Mouse (Mus musculus): ENCODE data around the gene Vmn1r188. TPM values are rescaled to one million over a fixed set of nuclear protein-coding genes. Genes with fewer than 3 reads are reported as not detected.
"Not testable (repeated sequence)": the region's sequence is repeated elsewhere in the genome, so short reads cannot be mapped to it uniquely, and the experiment has no call there.

Gene Vmn1r188
- not detected in 2 replicates for polyA plus RNA-seq (2015; fragmentation: Nextera tagmentation; extraction: Ambion mirVana)

DNA sequence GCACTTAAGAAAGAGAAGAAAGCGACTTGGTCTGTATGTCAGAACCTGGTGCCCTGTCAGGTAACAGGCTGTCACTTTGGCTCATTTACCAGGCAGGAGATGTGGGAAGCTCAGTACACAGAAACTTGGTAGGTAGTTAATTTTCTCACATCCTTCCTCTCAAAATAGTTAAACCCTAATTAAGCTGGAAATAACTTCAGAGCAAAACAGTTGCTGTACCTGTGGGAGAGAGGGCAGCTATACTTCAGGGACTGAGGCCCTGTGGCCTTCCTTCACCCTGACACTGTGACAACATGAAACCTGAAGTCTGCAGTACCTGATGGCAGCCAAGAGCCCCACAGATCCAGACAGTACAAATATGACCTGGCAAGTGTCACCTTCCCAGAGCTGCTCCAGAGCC, at the start of gene Vmn1r188:
Gene Vmn1r188 (plus strand): TSS at position 301 of the 400 bp plus-strand sequence.
- DNase-seq (ENCODE audit: low spot score): not testable (repeated sequence)

DNA sequence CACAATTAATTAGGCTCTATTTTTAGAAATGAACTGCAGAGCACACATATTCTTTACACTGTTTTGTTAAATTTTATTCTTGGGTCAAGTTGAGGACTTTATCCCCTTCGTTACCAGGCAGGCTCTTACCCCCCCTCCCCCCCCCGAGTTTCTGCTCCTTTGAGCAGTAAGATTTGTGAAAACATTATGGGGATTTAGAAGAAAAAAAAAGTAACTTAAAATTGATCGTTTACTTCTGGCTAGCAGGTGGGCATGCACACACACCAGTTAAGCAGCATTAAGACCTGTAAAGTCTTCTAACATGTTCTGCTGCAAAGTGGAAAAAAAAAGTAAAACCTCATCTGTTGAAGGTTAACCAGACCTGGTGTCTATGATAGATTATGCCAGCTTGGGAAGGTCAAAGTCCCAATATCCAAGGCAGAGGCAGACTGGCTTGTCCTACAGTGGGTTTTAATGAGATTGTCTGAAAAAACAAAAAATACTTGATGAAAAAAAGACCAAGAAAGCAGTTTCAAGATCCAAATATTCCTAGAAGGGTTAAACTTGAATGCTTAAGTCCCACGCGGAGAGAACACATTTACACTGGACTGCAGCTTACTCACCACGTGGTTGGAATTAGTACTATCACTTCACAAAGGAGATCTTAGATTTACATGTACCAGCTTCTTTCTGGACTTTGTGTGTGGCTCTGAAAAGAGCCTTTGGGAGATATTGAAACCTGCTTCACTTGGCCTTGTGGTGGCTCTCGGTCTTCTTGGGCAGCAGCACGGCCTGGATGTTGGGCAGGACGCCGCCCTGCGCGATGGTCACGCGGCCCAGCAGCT, 49.6 kb upstream of the Vmn1r188 start:
- DNase-seq (ENCODE audit: low spot score): peak; percentile 27

DNA sequence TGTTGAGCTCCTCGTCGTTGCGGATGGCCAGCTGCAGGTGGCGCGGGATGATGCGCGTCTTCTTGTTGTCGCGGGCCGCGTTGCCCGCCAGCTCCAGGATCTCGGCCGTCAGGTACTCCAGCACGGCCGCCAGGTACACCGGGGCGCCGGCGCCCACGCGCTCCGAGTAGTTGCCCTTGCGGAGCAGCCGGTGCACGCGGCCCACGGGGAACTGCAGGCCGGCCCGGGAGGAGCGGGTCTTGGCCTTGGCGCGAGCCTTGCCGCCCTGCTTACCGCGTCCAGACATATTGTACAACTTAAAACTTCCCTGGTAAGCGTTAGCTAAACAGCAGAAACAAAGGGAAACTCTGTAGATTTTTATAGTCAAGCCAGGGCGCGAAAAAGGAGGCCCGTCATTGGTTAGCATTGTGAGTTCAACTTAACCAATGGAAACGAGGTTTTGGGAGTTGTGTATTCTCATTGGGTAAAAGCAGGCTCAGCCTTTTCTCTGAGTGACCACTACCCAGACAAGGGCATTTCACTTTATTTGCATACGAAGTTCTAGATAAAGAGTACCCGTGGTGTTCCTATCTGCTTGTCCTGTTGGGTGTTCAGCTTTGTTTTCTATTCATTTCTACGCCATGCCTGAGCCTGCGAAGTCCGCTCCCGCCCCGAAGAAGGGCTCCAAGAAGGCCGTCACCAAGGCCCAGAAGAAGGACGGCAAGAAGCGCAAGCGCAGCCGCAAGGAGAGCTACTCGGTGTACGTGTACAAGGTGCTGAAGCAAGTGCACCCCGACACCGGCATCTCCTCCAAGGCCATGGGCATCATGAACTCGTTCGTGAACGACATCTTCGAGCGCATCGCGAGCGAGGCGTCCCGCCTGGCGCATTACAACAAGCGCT, 48.7 kb upstream of the Vmn1r188 start, which contains the start of the genes Hist1h2ah and Hist1h2bk:
Gene Hist1h2ah (minus strand): TSS at position 302 of the 882 bp plus-strand sequence.
Gene Hist1h2bk (plus strand): TSS at position 604 of the 882 bp plus-strand sequence.
- peak; percentile 95 for DNase-seq (ENCODE audit: low spot score)

DNA sequence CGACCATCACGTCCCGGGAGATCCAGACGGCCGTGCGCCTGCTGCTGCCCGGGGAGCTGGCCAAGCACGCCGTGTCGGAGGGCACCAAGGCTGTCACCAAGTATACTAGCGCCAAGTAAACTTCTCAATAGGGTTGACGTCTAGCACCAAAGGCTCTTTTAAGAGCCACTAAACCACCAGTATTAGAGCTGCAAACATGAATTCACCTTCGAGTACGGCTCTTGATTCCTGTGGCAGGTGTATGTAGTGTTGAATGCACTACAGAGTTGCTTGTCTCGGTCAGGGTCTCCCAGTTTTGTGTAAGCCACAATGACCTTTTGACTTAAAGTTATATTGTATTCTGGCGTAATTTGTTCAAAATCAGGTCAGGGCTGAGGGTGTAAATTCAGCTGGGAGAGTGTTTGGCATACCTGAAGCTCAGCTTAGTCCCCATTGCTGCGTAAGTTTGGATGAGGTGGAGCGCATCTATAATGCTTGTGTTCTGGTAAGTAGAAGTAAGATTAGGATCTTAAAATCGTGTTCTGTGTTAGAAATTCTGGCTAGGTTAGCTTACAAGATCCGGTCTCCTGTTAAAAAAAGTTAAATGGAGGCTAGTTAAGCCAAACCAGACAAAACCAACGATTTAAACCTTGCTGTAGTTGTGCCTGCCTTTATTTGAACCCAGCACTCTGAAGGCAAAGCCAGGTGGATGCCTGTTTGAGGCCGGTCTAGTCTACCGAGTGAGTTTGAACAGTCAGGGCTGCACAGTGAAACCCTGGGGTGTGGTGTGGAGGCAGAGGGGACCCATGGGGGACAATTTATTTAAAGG, 47.9 kb upstream of the Vmn1r188 start:
- peak; percentile 49 for DNase-seq (ENCODE audit: low spot score)

DNA sequence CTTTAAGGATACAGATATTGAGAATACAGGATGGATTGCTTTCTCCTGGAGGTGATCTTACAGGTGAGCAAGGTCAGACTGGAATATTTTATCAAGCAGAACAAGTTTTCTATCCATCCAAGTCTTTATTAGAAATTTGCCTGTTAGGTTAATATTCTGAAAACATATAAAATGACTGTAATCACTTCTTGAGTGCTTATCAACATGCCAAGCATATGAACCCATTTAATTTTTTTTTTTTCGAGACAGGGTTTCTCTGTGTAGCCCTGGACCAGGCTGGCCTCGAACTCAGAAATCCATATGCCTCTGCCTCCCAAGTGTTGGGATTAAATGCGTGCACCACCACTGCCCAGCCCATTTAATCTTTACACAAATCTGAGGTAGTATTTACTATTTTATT, 47.3 kb upstream of the Vmn1r188 start:
- no peak for DNase-seq (ENCODE audit: low spot score)

DNA sequence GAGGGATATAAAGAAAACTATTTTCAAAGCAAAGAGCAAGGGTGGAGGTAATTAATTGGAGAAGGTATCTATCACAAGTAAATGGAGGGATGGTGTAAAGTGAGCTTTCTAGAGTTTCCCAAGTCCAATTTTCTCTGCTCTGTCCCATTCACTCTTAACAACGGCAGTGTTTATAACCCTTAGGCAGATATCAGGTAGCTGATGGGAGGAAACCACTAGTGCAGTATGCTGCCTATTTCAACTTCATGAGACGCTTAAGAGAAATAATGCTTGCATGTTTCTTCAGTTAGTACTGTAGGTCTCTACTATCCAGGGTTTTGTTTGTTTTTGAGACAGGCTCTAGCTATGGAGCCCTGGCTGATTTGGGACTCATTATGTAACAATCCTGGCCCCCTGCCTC, 46.8 kb upstream of the Vmn1r188 start:
- no peak for DNase-seq (ENCODE audit: low spot score)

DNA sequence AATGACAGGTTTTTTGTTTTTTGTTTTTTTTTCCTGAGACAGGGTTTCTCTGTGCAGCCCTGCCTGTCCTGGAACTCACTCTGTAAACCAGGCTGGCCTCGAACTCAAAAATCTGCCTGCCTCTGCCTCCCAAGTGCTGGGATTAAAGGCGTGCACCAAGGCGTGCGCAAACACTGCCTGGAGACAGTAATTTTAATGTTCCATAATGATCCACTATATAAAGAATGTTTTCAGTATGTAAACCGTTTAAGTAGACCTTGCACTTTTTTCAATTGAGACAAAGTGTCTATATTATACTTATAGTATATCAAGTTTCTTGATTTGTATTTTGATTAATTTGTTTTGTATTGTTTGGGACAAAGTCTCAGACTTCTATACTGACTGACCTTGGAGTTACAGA, 44.9 kb upstream of the Vmn1r188 start:
- DNase-seq (ENCODE audit: low spot score): no peak

DNA sequence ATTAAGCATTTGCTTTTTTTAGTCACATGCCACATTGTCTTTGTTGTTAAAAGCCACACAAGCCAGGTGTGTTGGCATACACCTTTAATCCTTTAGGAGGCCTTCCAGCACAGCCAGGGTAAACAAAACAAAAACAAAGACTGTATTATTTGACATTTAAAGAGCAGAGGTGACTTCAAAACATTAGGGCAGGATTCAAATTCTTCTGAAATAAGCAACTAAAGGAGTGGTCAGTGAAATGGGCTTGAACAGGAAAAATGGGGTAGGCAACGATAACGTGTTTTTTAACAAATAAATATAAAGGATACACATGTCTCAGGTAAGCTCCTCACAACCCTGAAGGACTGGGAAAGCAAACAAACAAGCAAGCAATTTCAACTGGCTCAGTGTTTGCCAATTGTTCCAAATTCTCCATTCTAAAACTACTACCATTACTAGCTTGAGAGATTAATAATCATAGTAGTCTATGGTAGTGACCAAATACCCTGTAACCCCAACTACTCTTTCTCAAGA, 44.2 kb upstream of the Vmn1r188 start:
- DNase-seq (ENCODE audit: low spot score): peak; percentile 2

DNA sequence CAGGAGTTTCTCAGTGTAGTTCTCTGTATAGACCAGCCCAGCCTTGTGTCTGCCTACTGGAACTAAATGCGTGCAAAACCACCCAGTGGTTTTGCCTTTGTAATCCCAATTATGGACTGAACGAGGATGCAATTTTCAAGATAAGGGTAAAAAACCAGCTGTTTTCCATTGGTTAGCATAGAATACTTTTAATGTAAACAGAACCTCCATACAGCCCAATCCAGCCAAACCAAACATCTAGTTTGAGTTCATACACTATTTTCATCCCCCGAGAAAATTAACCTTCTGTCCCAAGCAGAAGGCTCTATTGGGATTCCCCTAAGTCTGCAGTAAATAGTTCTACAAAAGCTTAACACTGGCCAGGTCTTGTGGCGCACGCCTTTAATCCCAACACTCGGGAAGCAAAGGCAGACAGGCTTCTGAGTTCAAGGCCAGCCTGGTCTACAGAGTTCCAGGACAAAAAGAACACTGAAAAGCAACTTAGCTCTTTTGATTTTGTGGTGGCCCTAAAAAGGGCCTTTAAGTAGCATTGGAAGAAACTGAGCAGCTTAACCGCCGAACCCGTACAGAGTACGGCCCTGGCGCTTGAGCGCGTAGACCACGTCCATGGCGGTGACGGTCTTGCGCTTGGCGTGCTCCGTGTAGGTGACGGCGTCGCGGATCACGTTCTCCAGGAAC, 43.6 kb upstream of the Vmn1r188 start:
- peak; percentile 69 for DNase-seq (ENCODE audit: low spot score)

DNA sequence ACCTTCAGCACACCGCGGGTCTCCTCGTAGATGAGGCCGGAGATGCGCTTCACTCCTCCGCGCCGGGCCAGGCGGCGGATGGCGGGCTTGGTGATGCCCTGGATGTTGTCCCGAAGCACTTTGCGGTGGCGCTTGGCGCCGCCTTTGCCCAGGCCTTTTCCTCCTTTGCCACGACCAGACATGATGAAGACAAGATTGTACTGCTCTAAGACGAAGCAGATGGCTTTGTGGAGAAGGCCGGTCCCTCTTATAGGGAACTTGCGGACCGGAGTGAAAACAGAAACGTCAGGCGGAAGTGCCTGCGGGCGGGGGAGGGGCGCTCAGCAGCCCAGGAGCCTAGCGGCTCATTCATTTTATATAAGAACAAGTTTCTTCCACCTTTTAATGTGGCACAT, 43.1 kb upstream of the Vmn1r188 start, which contains the start of gene Hist1h4i:
Gene Hist1h4i (minus strand): TSS at position 221 of the 395 bp plus-strand sequence.
- DNase-seq (ENCODE audit: low spot score): peak; percentile 96

DNA sequence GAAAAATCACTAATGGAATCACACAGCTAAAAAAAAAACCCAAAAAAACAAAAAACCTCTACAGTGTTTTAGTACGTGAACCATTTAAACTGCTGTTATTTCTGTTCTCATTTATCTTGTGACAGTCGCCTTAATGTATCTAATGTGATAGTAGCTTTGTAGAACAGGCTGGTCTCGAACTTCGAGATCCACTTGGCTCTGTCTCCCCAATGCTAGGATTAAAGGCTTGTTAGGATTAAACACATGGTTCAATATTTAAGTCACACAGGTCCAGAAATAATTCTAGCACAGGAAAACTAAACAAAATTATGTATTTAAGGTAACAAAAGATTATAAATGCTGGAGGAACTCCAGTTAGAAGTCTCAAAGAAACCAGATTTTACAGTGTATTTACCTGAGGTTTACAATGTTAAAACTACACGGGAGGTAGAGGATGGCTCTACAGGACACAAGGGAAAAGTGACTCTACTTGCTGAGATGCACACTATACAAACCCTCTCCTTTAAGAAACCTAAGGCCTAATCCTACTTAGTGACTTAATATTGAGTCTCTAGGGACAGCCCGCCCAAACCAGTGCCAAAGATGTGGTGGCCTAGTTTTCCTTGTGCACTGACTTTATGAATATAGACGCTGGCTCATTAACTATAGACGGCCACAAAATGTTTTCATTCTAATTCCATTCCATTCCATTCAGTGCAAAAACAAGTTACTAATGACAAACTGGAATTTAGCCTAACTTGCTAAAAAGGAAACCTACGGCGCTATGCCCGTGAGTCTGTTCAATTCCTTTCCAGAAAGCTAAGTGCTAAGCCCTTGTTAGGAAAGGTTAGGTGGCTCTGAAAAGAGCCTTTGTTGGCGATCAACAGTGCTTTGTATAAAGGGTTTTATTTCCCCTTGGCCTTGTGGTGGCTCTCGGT, 42.3 kb upstream of the Vmn1r188 start:
- peak; percentile 40 for DNase-seq (ENCODE audit: low spot score)

DNA sequence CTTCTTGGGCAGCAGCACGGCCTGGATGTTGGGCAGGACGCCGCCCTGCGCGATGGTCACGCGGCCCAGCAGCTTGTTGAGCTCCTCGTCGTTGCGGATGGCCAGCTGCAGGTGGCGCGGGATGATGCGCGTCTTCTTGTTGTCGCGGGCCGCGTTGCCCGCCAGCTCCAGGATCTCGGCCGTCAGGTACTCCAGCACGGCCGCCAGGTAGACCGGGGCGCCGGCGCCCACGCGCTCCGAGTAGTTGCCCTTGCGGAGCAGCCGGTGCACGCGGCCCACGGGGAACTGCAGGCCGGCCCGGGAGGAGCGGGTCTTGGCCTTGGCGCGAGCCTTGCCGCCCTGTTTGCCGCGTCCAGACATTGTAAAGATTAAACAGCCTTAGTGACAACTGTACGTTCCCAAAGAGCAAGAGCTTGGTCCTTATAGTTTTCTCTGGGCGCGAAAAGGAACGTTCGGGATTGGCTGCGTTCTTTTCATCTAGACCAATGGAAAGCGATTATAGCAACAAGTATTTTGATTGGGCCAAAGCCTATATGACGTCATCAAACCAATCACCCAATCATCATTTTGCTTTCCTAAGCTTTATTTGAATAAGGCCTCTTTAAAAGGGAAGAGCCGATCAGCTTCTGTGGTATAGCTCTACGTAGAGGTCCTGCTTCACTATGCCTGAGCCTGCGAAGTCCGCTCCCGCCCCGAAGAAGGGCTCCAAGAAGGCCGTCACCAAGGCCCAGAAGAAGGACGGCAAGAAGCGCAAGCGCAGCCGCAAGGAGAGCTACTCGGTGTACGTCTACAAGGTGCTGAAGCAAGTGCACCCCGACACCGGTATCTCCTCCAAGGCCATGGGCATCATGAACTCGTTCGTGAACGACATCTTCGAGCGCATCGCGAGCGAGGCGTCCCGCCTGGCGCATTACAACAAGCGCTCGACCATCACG, 41.4 kb upstream of the Vmn1r188 start, which contains the start of the genes Hist1h2ag and Hist1h2bj:
Gene Hist1h2ag (minus strand): TSS at position 377 of the 935 bp plus-strand sequence.
Gene Hist1h2bj (plus strand): TSS at position 647 of the 935 bp plus-strand sequence.
- DNase-seq (ENCODE audit: low spot score): peak; percentile 98

DNA sequence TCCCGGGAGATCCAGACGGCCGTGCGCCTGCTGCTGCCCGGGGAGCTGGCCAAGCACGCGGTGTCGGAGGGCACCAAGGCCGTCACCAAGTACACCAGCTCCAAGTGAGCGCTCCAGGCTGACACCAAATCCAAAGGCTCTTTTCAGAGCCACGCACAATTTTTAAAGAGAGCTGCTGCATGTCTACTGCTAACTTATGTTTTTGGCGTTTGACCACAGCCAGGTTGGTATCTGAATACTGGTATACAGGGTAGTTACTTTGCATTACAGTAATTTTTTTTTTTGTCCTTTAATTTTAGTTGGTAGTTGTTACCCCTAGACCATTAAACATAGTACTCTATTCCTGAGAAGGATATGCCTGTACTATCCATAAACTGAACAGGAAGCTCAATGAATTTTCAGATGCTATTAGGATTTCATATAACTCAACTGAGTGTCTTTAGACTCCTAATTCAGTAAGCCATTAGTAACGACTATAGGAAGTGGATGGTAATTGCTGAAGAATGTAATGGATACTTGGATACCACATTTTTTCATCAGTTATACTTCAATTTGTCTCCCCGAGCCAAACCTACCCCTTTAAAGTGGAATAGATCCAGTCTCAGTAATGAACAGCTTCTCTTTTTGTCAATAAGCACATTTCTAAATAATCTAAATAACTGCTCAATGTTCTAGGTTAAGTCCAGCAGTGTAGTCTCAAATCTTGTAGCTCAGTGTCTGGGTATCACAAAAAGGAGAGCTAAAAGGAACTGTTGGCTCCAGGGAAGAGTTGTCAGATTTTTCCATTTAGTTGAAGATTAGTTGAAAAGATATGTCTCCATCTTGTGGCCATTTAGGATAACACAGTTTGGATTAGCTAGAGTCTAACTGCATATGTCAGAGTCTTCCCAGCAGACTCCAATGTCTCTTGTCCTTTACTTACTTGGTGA, 40.5 kb upstream of the Vmn1r188 start:
- DNase-seq (ENCODE audit: low spot score): peak; percentile 72

DNA sequence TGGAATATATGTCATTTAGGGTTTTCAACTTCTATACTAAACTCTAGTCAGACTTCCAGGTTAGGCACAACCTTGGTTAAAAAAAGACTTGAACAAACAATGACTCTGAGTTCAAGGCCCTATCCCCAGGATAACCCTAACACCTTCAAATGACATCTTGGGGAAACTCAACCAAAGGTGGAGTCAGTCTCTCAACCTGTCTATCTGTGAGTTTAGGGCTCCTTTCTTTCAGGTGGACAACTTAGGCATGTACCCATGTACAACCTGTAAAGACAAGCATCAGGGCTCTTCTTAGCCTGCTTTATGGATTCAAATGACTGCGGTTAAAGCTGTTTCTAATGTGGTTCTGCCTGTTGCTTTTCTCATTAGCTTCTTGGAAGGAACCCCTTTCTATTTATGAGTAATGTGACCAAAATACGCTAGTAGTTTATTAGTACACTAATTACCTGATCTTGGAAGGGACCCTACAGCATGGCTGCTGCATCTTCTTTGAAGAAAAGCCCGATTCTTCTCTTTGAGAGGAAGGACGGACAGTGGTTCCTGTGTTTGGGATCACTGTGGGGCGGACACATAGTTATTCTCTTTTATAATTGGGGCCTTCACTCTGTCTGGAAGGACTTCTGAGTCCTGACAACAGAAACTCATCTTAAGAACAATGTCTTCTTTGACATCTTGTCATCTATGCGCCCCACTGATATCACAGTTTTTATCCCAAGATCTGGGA, 39.6 kb upstream of the Vmn1r188 start:
- DNase-seq (ENCODE audit: low spot score): peak; percentile 1

DNA sequence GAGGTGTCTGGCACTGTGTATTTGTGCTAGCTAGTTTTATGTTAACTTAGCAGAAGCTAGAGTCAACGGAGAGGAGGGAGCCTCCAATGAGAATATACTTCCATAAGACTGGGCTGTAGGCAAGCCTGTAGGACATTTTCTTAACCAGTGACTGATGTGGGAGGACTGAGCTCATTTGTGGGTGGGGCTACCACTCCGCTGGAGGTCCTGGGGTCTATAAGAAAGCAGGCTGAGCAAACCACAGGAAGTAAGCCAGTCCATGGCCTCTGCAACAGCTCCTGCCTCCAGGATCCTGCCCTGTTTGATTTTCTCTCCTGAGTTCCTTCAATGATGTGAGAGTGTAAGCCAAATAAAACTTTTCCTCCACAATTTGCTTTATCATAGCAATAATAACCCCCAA, 38.9 kb upstream of the Vmn1r188 start:
- peak; percentile 14 for DNase-seq (ENCODE audit: low spot score)

DNA sequence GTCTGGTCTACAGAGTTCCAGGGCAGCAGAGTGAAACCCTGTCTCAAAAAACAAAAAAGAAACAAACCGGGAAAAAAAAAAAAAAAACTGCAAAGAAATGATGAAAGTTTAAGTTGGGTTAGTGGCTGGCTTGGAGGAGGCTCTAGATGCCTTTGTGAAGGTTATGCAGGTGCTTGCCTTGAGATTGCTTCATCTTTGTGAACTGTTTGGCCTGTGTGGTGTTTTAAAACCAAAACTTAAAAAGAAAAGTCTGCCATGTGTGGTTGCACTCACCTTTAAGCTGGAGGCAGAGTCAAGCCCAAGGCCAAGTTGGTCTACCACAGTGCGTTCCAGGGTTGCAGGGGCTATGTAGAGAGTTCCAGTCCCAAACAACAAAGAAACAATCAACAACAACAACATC, 35.2 kb upstream of the Vmn1r188 start:
- peak; percentile 50 for DNase-seq (ENCODE audit: low spot score)

Measured in thymus, postnatal 0 days (tissue).